23 mouse cellular contexts compared by ENCODE assay signal in the genomic region with DNA sequence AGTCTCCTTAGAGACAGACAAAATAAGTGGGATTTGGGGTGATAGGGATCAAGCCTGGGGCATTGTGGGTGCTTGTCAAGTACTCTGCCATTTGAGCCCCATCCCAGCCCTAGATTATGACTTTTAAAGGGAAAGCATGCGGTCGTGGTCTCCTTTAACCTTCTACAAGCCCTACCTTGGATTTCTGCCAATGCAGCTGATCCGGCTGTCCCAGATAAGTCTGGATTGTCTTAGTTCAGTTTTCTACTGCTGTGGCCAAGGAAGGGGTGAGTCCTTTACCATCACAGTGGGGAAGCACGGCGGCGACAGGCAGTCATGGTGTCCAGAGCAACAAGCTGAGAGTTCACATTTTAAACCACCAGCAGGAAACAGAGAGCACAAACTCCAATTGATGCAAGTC. TPM values are rescaled to one million over a fixed set of nuclear protein-coding genes. Genes with fewer than 3 reads are reported as not detected.
A peak's percentile ranks its signal among the peaks of the same experiment; 100 is the strongest.
DNase-seq lines count a peak whose midpoint lies in the region; ATAC-seq and TF ChIP-seq lines count a peak whose summit lies in the region.
"Had no signal": no experiment of that assay in that cellular context is flagged by ENCODE, and none has a peak within 500 bp of the region (broad histone marks: within the 10 kb centered on the region; RNA-seq: fewer than 3 reads in every experiment).

No protein-coding gene starts in this region.

- peak overlapping the region; percentile 11; the same call in 1 of the 2 replicates for H3K4me2 ChIP-seq in heart, embryonic 12.5 days
- H3K4me2 ChIP-seq in kidney, postnatal 0 days (ENCODE audit: low read length), result no peak overlapping the region
- H3K4me2 ChIP-seq: limb, embryonic 13.5 days; midbrain, embryonic 12.5 days; neural tube, embryonic 15.5 days had no signal

- no peaks in the 10 kb centered on the region for H3K36me3 ChIP-seq in heart, embryonic 12.5 days
- H3K36me3 ChIP-seq in kidney, postnatal 0 days (ENCODE audit: insufficient read depth, low read length), result no peaks in the 10 kb centered on the region
- H3K36me3 ChIP-seq in MEL (ENCODE audit: control insufficient read depth in 1 of 2, insufficient read depth in 2 of 2, low read length in 2 of 2), result no peaks in the 10 kb centered on the region; a peak in 1 of 4 replicates
- H3K36me3 ChIP-seq: limb, embryonic 13.5 days; midbrain, embryonic 12.5 days; neural tube, embryonic 15.5 days had no signal

- no peaks in the 10 kb centered on the region for H3K79me2 ChIP-seq in MEL (ENCODE audit: control insufficient read depth, insufficient read depth, low read length, poor library complexity)

- no peak for TF ChIP-seq RAD21 in MEL (IDR thresholded peaks at IDR 0.05; ENCODE audit: low read depth, low read length)

- no peak for TF ChIP-seq EP300 in MEL (IDR thresholded peaks at IDR 0.05; ENCODE audit: low read depth in 1 of 2, low read length in 2 of 2)

- H3K9me3 ChIP-seq in heart, embryonic 12.5 days (replicated peaks), result no peaks in the 10 kb centered on the region
- H3K9me3 ChIP-seq in kidney, postnatal 0 days (replicated peaks; ENCODE audit: low read length), result no peaks in the 10 kb centered on the region
- no peaks in the 10 kb centered on the region for H3K9me3 ChIP-seq in MEL (replicated peaks; ENCODE audit: insufficient read depth, low read length)
- H3K9me3 ChIP-seq: limb, embryonic 13.5 days; midbrain, embryonic 12.5 days; neural tube, embryonic 15.5 days had no signal

- H3K9ac ChIP-seq in heart, embryonic 12.5 days, result no peak overlapping the region
- no peak overlapping the region for H3K9ac ChIP-seq in kidney, postnatal 0 days (ENCODE audit: low read depth, low read length)
- H3K9ac ChIP-seq in MEL (ENCODE audit: control insufficient read depth, low read depth, low read length, poor library complexity, severe bottlenecking), result no peak overlapping the region
- H3K9ac ChIP-seq: limb, embryonic 13.5 days; midbrain, embryonic 12.5 days; neural tube, embryonic 15.5 days had no signal

- no peak for TF ChIP-seq CTCF in kidney, postnatal 0 days (IDR thresholded peaks at IDR 0.05; ENCODE audit: low read depth)
- no peak for TF ChIP-seq CTCF in MEL (IDR thresholded peaks at IDR 0.05 in 2 of 3, conservative IDR thresholded peaks at IDR 0.05 in 1 of 3; ENCODE audit: control insufficient read depth in 1 of 3, insufficient read depth in 1 of 3, low read depth in 2 of 3, low read length in 3 of 3, poor library complexity in 1 of 3, severe bottlenecking in 1 of 3)

- H3K4me3 ChIP-seq in heart, embryonic 12.5 days, result no peak overlapping the region
- no peak overlapping the region for H3K4me3 ChIP-seq in kidney, postnatal 0 days (replicated peaks; ENCODE audit: low read depth, low read length)
- H3K4me3 ChIP-seq in MEL (ENCODE audit: control insufficient read depth in 1 of 2, insufficient read depth in 1 of 2, low read depth in 2 of 2, low read length in 2 of 2), result no peak overlapping the region
- H3K4me3 ChIP-seq: erythroblast, embryonic 14.5 days; limb, embryonic 13.5 days; midbrain, embryonic 12.5 days; myocyte; neural tube, embryonic 15.5 days had no signal

- no peak for DNase-seq in heart, adult 18-20 months
- DNase-seq in kidney, postnatal 0 days (ENCODE audit: low spot score), result peak; percentile 29
- DNase-seq in kidney, adult 8-10 months, result no peak
- DNase-seq in MEL (ENCODE audit: low read depth, low spot score), result peak; percentile 81
- no peak for DNase-seq in left cerebral cortex, adult 11 months (ENCODE audit: low spot score)
- no peak for DNase-seq in adrenal gland, postnatal 4 days (ENCODE audit: low spot score in 2 of 2)
- DNase-seq: B cell, adult 2 months; cerebellum, postnatal 14 days; heart, postnatal 4 days; kidney, postnatal 10 days; layer of hippocampus, adult 9-11 months; lung, postnatal 4 days; right cerebral cortex, adult 18-20 months had no signal

- WGBS in heart, embryonic 12.5 days, result 18% methylated on average over 6 of the region's 6 CpGs
- 32% methylated on average over 6 of the region's 6 CpGs for WGBS in kidney, postnatal 0 days

- H3K27me3 ChIP-seq in heart, embryonic 12.5 days (replicated peaks), result peaks cover 12% of the 10 kb centered on the region
- no peaks in the 10 kb centered on the region for H3K27me3 ChIP-seq in kidney, postnatal 0 days (ENCODE audit: insufficient read depth, low read length)
- H3K27me3 ChIP-seq in MEL (ENCODE audit: control insufficient read depth in 1 of 2, insufficient read depth in 2 of 2, low read length in 2 of 2), result peaks cover 2 to 3% of the 10 kb centered on the region in 2 experiments; a peak in 3 of 4 replicates
- H3K27me3 ChIP-seq: limb, embryonic 13.5 days; midbrain, embryonic 12.5 days; neural tube, embryonic 15.5 days had no signal

- no peak for TF ChIP-seq POLR2A in MEL (IDR thresholded peaks at IDR 0.05; ENCODE audit: control insufficient read depth in 1 of 2, insufficient read depth in 1 of 2, low read depth in 1 of 2, low read length in 2 of 2, poor library complexity in 1 of 2)

- H3K4me1 ChIP-seq in heart, embryonic 12.5 days (replicated peaks), result peaks cover 20% of the 10 kb centered on the region
- H3K4me1 ChIP-seq in kidney, postnatal 0 days (replicated peaks; ENCODE audit: insufficient read depth, low read length), result no peaks in the 10 kb centered on the region
- peaks cover 0 to 9% of the 10 kb centered on the region in 2 experiments; a peak in 3 of 4 replicates for H3K4me1 ChIP-seq in MEL (ENCODE audit: control insufficient read depth in 1 of 2, insufficient read depth in 2 of 2, low read length in 2 of 2)
- H3K4me1 ChIP-seq: midbrain, embryonic 12.5 days; neural tube, embryonic 15.5 days had no signal

- no peak overlapping the region for H3K27ac ChIP-seq in heart, embryonic 12.5 days (ENCODE audit: poor library complexity, severe bottlenecking)
- H3K27ac ChIP-seq in kidney, postnatal 0 days, result no peak overlapping the region
- H3K27ac ChIP-seq in MEL (ENCODE audit: control insufficient read depth, low read depth, low read length), result no peak overlapping the region
- H3K27ac ChIP-seq: limb, embryonic 13.5 days; midbrain, embryonic 12.5 days; neural tube, embryonic 15.5 days had no signal

- ATAC-seq in heart, embryonic 12.5 days (ENCODE audit: insufficient number of reproducible peaks, low FRiP score), result no peak
- no peak for ATAC-seq in kidney, postnatal 0 days (replicated peaks; ENCODE audit: low FRiP score, low read depth)
- peak; percentile 80 for ATAC-seq in common myeloid progenitor, adult 5-6 weeks (replicated peaks; ENCODE audit: low read depth, poor library complexity, severe bottlenecking)
- ATAC-seq: forebrain, embryonic 14.5 days had no signal

TF ChIP-seq in MEL, 35 proteins besides CTCF, POLR2A, EP300 and RAD21 (continues in another document):
- no peak for TF ChIP-seq E2F4 (IDR thresholded peaks at IDR 0.05; ENCODE audit: borderline replicate concordance, low read depth, low read length)
- peak; percentile 28; the same call in 1 of the 2 replicates for TF ChIP-seq SIN3A (IDR thresholded peaks at IDR 0.05; ENCODE audit: low read length)
- TF ChIP-seq KAT2A (conservative IDR thresholded peaks at IDR 0.05; ENCODE audit: low read depth, low read length), result no peak
- TF ChIP-seq SMC3 (IDR thresholded peaks at IDR 0.05; ENCODE audit: low read depth, low read length), result no peak
- TF ChIP-seq GATA1 (IDR thresholded peaks at IDR 0.05; ENCODE audit: low read depth, low read length), result peak; percentile 66
- no peak for TF ChIP-seq NELFE (IDR thresholded peaks at IDR 0.05; ENCODE audit: low read depth, low read length)
- peak; percentile 15; the same call in 1 of the 2 replicates for TF ChIP-seq MAX (IDR thresholded peaks at IDR 0.05; ENCODE audit: low read length)
- no peak for TF ChIP-seq MYB (IDR thresholded peaks at IDR 0.05; ENCODE audit: low read depth, low read length)
- no peak for TF ChIP-seq UBTF (IDR thresholded peaks at IDR 0.05; ENCODE audit: borderline replicate concordance, insufficient read depth, low read depth, low read length)
- 0 out of 2 replicates have a peak, but pooled peaks have one; percentile 16 for TF ChIP-seq TAL1 (IDR thresholded peaks at IDR 0.05; ENCODE audit: low read length)
- TF ChIP-seq ETS1 (IDR thresholded peaks at IDR 0.05; ENCODE audit: low read depth, low read length), result peak; percentile 80
- 0 out of 2 replicates have a peak, but pooled peaks have one; percentile 50 for TF ChIP-seq MXI1 (IDR thresholded peaks at IDR 0.05; ENCODE audit: low read depth, low read length)
- no peak for TF ChIP-seq ELF1 (IDR thresholded peaks at IDR 0.05; ENCODE audit: low read depth, low read length)
- peak; percentile 40; the same call in 1 of the 2 replicates for TF ChIP-seq MYC (IDR thresholded peaks at IDR 0.05; ENCODE audit: low read depth, low read length)
- no peak for TF ChIP-seq CHD1 (IDR thresholded peaks at IDR 0.05; ENCODE audit: low read depth, low read length)
- no peak for TF ChIP-seq NRF1 (IDR thresholded peaks at IDR 0.05; ENCODE audit: insufficient read depth, low read depth, low read length, poor library complexity, severe bottlenecking)
- TF ChIP-seq TCF12 (IDR thresholded peaks at IDR 0.05; ENCODE audit: low read depth, low read length), result 0 out of 2 replicates have a peak, but pooled peaks have one; percentile 9
- TF ChIP-seq BHLHE40 (IDR thresholded peaks at IDR 0.05; ENCODE audit: borderline replicate concordance, low read depth, low read length), result no peak
- peak; percentile 16; the same call in 1 of the 2 replicates for TF ChIP-seq RCOR1 (IDR thresholded peaks at IDR 0.05; ENCODE audit: low read depth, low read length)
- TF ChIP-seq CHD2 (IDR thresholded peaks at IDR 0.05; ENCODE audit: low read length), result no peak

RNA-seq across cellular contexts. Expression of a gene that starts 42.1 kb away (rescaled TPM):
- polyA plus RNA-seq in heart, embryonic 12.5 days (2016; fragmentation: Nextera tagmentation; extraction: Ambion mirVana), result 1,393 and 1,408 TPM in 2 replicates
- total RNA-seq in heart, adult 18-20 months (2021), result 100 to 1,000 TPM; 264 to 308 TPM
- polyA plus RNA-seq in kidney, postnatal 0 days (2015; fragmentation: Nextera tagmentation; extraction: Ambion mirVana), result 1,281 and 1,429 TPM in 2 replicates
- not detected in 2 replicates for total RNA-seq in MEL (2012; rRNA removed)
- not detected for polyA plus RNA-seq in MEL (2012; ENCODE audit: insufficient read depth in 1 of 2, insufficient read length in 2 of 2, low read depth in 1 of 2, low replicate concordance in 2 of 2, missing spikeins in 1 of 2)
- not detected in 2 replicates for total RNA-seq in common myeloid progenitor, adult 5-6 weeks (2017)
- 1,000 to 10,000 TPM; 2,300 to 2,476 TPM for total RNA-seq in adrenal gland, postnatal 4 days (2021)

RNA-seq across cellular contexts. Expression of a gene that starts 44.5 kb away (rescaled TPM):
- polyA plus RNA-seq in heart, embryonic 12.5 days (2016; fragmentation: Nextera tagmentation; extraction: Ambion mirVana), result not detected in 2 replicates
- total RNA-seq in heart, adult 18-20 months (2021), result under 1 TPM; 0.13 to 0.15 TPM
- polyA plus RNA-seq in kidney, postnatal 0 days (2015; fragmentation: Nextera tagmentation; extraction: Ambion mirVana), result 0.05 and 0.08 TPM in 2 replicates
- under 0.01 and 0.03 TPM in 2 replicates for total RNA-seq in MEL (2012; rRNA removed)
- polyA plus RNA-seq in MEL (2012; ENCODE audit: insufficient read depth in 1 of 2, insufficient read length in 2 of 2, low read depth in 1 of 2, low replicate concordance in 2 of 2, missing spikeins in 1 of 2), result under 1 TPM in 1 of 2 experiments, not detected in 1; 0.01 TPM
- not detected in 2 replicates for total RNA-seq in common myeloid progenitor, adult 5-6 weeks (2017)
- total RNA-seq in adrenal gland, postnatal 4 days (2021), result under 1 TPM; 0.11 to 0.22 TPM
- polyA plus RNA-seq: erythroblast, embryonic 14.5 days; liver, embryonic 16.5 days; small intestine, adult 2 months had no signal

Comparison
In these comparisons a context has a peak if more than half of its experiments do, and no peak if none do; other contexts are left out.
1. DNase-seq: peak in kidney, postnatal 0 days (single experiment) and MEL (single experiment); none in heart, adult 18-20 months (0 of 2), kidney, adult 8-10 months (0 of 2), left cerebral cortex, adult 11 months (single experiment) and adrenal gland, postnatal 4 days (0 of 2).
2. RNA of a gene that starts 42.1 kb away (total RNA-seq): 2,300 to 2,476 TPM in adrenal gland, postnatal 4 days and 264 to 308 TPM in heart, adult 18-20 months; not detected in MEL and not detected in common myeloid progenitor, adult 5-6 weeks; every median in the first group is over 100 times any median in the second.